Mouse (Mus musculus): ENCODE data around the gene Mlxipl. TPM values are rescaled to one million over a fixed set of nuclear protein-coding genes. Genes with fewer than 3 reads are reported as not detected.
"Not testable (repeated sequence)": the region's sequence is repeated elsewhere in the genome, so short reads cannot be mapped to it uniquely, and the experiment has no call there.

Mlxipl gene
- 1 to 10 TPM; 3.7 to 3.8 TPM for total RNA-seq (2021)
- long read RNA-seq, experiment 1, partial matches to known transcripts, result 0 of 10 reads
- long read RNA-seq, experiment 1, other reads (novel, unspliced or antisense), result 10 of 10 reads
- long read RNA-seq, experiment 2, partial matches to known transcripts, result 0 of 11 reads
- long read RNA-seq, experiment 2, other reads (novel, unspliced or antisense), result 11 of 11 reads

GRCm38 (mm10) chr5:135089653-135090052 lies at the start of gene Mlxipl:
Gene Mlxipl (plus strand): TSS chr5:135089890.
- no peak for DNase-seq (ENCODE audit: extremely low spot score in 1 of 2, low spot score in 2 of 2)
- Histone ChIP-seq H3K4me3 (no peak within 1 kb of the TSS), H3K27ac (no peak within 1 kb of the TSS)
- TF ChIP-seq CTCF (IDR thresholded peaks at IDR 0.05), result no peak
- intact Hi-C loops (cut with DNase I), result loop anchor here (10.0 kb wide), 1 partner anchor 165 kb away; no protein-coding TSS in a partner anchor

- no peak for DNase-seq (ENCODE audit: extremely low spot score in 1 of 2, low spot score in 2 of 2)
- H3K27ac ChIP-seq, result peak overlapping the region; percentile 95
- no peak overlapping the region; the same call in 1 of the 2 replicates for H3K4me3 ChIP-seq
- TF ChIP-seq CTCF (IDR thresholded peaks at IDR 0.05), result no peak
- intact Hi-C loops (cut with DNase I), result loop anchor here (1.0 kb wide), 1 partner anchor 14 kb away; no protein-coding TSS in a partner anchor
Measured at GRCm38 (mm10) chr5:135040059-135040458, 49.6 kb upstream of the Mlxipl start.

DNA sequence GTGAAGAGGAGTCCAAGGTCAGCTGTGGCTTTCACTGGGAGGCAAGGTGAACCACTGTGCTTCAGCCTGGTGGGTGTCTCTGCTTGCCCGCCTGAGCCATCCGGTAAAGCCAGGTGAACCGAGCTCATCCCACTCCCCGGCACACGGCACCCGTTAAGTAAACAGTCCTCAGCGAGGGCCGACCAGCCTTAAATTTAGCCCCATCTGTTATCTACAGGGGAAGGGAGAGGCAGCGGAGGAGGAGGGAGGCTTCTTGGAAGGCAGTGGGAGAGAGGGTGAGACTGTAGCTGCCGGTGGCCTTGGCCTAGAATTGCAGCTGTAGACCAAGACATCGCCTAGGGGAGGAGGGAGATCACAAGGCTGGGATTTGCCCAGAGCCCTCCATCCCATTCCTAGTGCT lies 48.9 kb upstream of the Mlxipl start:
- H3K4me3 ChIP-seq, result no peak overlapping the region; the same call in 1 of the 2 replicates
- TF ChIP-seq CTCF (IDR thresholded peaks at IDR 0.05), result no peak
- DNase-seq (ENCODE audit: extremely low spot score in 1 of 2, low spot score in 2 of 2), result peak in 1 of 2 experiments; percentile 60
- peak overlapping the region; percentile 95 for H3K27ac ChIP-seq
- intact Hi-C loops (cut with DNase I), result loop anchor here (1.0 kb wide), 1 partner anchor 14 kb away; no protein-coding TSS in a partner anchor

DNA sequence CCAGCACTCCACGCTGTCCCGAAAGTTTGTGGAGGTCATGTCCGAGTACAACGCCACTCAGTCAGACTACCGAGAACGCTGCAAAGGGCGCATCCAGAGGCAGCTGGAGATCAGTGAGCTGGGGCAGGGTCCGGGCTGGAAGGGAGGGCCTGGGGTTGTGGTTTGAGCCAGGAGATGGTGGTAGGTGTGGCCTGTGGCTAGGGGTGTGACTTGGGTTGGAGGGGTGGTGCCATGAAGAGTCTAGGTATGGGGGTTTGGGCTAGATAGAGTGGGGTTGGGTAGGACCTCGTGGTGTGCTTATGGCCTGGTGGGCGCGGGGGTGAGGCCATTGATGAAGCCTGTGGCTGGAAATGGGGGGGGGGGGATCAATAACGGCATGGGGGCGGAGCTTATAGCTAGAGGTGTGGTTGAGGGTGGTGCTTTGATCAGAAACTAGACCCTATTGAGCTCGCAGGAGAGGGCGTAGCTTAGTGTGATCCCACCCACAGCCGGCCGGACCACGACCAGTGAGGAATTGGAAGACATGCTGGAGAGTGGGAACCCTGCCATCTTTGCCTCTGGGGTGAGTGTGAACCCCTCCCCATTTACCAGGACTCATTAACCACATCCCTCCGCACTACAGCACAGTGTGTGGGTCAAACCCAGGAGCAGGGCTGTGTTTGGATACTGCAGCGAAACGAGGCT lies 47.4 kb upstream of the Mlxipl start:
- no peak for TF ChIP-seq CTCF (IDR thresholded peaks at IDR 0.05)
- intact Hi-C loops (cut with DNase I), result no loop called here
- H3K27ac ChIP-seq, result peak overlapping the region; percentile 95
- DNase-seq (ENCODE audit: extremely low spot score in 1 of 2, low spot score in 2 of 2), result no peak
- H3K4me3 ChIP-seq, result no peak overlapping the region

DNA sequence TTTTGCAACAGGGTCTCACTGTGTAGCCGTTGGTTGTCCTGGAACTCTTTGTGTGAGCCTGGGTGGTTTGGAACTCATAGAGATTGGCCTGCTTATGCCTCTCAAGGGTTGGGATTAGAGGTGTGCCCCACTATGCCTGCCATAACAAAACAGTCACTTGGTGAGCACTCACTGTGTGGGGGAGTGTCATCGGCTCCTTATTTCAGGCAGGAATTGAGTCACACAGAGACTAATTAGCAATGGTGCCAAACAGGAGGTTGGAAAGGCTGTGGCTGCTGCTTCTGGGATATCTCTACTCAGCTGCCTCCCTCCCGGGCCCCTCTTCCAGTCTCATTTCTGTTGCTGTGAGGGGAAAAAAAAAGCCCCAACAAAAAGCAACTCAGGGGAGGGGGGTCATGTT lies 45.1 kb upstream of the Mlxipl start:
- no peak for TF ChIP-seq CTCF (IDR thresholded peaks at IDR 0.05)
- intact Hi-C loops (cut with DNase I), result no loop called here
- Histone ChIP-seq H3K4me3 (no peak overlapping the region), H3K27ac (peak overlapping the region; percentile 32; the same call in 1 of the 2 replicates)
- no peak for DNase-seq (ENCODE audit: extremely low spot score in 1 of 2, low spot score in 2 of 2)

GRCm38 (mm10) chr5:135048539-135048938 lies 41.2 kb upstream of the Mlxipl start:
- no peak overlapping the region for H3K27ac ChIP-seq
- H3K4me3 ChIP-seq, result no peak overlapping the region
- TF ChIP-seq CTCF (IDR thresholded peaks at IDR 0.05), result no peak
- intact Hi-C loops (cut with DNase I), result no loop called here
- DNase-seq (ENCODE audit: extremely low spot score in 1 of 2, low spot score in 2 of 2), result no peak

DNA sequence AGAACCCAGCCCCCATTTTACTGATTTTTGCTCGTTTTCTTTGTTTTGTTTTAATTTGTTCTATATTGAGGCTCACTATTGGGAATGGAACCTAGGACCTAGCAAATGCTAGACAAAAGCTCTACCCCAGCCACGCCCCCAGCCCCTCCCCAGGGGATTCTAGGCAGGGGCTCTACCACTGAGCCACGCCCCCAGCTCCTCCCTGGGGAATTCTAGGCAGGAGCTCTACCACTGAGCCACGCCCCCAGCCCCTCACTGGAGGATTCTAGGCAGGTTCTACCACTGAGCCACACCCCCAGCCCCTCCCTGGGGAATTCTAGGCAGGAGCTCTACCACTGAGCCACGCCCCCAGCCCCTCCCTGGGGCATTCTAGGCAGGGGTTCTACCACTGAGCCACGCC lies 40.4 kb upstream of the Mlxipl start:
- DNase-seq (ENCODE audit: extremely low spot score in 1 of 2, low spot score in 2 of 2); intact Hi-C loops (cut with DNase I); H3K4me3 ChIP-seq; H3K27ac ChIP-seq: not testable (repeated sequence)

GRCm38 (mm10) chr5:135053356-135053755 lies 36.3 kb upstream of the Mlxipl start:
- intact Hi-C loops (cut with DNase I), result no loop called here
- no peak overlapping the region for H3K4me3 ChIP-seq
- no peak for TF ChIP-seq CTCF (IDR thresholded peaks at IDR 0.05)
- DNase-seq (ENCODE audit: extremely low spot score in 1 of 2, low spot score in 2 of 2), result no peak
- H3K27ac ChIP-seq, result peak overlapping the region; percentile 24; the same call in 1 of the 2 replicates

DNA sequence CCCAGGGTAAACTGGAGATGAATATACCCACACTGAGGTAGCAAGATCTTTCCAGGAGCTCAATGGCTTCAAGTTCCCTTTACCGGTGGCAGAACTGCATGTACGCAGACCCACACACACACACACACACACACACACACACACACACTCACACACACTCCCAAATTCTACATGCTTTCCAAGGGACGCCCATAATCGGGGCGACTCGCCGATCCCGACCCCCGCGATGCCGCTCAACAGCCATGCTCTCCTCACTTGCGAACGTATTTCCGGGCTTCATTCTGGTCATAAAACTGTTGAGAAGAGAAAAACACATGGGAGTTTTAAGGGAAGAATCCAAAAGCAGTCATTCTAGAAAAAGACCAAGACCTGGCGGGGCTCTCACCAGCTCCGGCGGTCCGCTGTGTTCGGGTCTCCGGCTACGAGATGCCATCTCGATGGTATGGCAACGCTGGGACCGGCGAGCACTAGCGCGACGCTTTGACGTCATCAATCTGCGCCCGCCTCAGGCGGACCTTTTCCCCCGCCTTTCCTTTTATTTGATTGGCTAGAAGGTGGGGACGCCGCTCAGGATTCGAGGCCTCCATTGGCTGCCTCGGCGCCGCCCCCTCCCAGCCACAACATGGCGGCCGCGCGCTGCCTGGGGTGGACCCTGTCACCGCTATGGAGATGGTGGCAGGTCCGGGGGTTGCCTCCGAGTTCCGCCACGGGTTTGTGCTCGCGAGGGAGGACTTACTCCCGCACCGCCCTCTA lies 25.9 kb upstream of the Mlxipl start, which contains the start of gene Dnajc30:
TSS of gene Dnajc30 (plus strand) at position 574 of the 753 bp plus-strand sequence.
- Histone ChIP-seq H3K4me3 (peak within 1 kb of the TSS; percentile 71), H3K27ac (peak within 1 kb of the TSS; percentile 92)
- intact Hi-C loops (cut with DNase I), result loop anchor here (5.0 kb wide), 1 partner anchor 47 kb away; no protein-coding TSS in a partner anchor
- TF ChIP-seq CTCF (IDR thresholded peaks at IDR 0.05), result no peak
- peak; percentile 98 for DNase-seq (ENCODE audit: extremely low spot score in 1 of 2, low spot score in 2 of 2)

DNA sequence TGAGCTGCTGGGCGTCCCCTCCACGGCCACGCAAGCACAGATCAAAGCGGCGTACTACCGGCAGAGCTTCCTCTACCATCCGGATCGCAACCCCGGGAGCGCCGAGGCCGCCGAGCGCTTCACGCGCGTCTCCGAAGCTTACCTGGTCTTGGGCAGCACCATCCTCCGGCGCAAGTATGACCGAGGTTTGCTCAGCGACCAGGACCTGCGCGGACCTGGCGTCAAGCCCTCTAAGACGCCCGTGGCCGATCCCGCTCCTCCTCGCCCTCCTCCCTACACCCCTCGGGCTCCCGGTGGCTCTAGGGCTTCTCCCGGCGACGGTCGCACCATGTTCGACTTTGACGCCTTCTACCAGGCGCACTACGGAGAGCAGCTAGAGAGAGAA lies 25.3 kb upstream of the Mlxipl start:
- H3K27ac ChIP-seq, result peak overlapping the region; percentile 92
- intact Hi-C loops (cut with DNase I), result loop anchor here (5.0 kb wide), 1 partner anchor 47 kb away; no protein-coding TSS in a partner anchor
- peak overlapping the region; percentile 71 for H3K4me3 ChIP-seq
- DNase-seq (ENCODE audit: extremely low spot score in 1 of 2, low spot score in 2 of 2), result no peak
- TF ChIP-seq CTCF (IDR thresholded peaks at IDR 0.05), result no peak

DNA sequence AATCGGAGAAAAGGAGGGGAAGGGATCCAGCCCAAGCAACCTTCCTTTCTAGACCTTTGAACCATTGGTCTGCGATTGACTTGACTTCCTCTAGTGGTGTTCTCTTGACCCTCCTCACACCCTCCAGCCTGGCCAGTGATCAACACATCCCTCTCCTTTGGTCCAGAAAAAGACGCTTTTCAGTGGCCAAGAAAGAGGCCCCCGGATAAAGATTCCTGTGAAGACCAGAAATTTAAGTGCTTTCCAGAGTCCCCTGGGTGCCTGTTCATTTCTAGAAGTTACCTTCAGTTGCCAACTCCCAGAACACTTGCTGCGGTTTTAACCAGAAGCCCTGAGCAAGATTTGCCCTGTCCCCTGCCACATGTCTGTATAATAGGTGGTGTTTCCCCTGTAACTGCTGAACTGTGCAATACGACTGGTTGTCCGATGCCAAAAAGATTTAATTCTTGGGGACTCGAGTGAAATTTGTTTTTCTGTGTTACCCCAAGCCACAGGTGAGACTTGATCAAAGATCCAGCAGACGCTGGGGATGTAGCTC lies 24.7 kb upstream of the Mlxipl start, which contains the start of gene Bud23:
TSS of gene Bud23 (minus strand) at position 51 of the 538 bp plus-strand sequence.
- intact Hi-C loops (cut with DNase I), result loop anchor here (5.0 kb wide), 1 partner anchor 48 kb away; no protein-coding TSS in a partner anchor
- peak within 1 kb of the TSS; percentile 71 for H3K4me3 ChIP-seq
- peak within 1 kb of the TSS; percentile 92 for H3K27ac ChIP-seq
- DNase-seq (ENCODE audit: extremely low spot score in 1 of 2, low spot score in 2 of 2), result not testable (repeated sequence)
